Mouse (Mus musculus): ENCODE measurements around the gene Zc3hav1l.

Zc3hav1l gene

DNA sequence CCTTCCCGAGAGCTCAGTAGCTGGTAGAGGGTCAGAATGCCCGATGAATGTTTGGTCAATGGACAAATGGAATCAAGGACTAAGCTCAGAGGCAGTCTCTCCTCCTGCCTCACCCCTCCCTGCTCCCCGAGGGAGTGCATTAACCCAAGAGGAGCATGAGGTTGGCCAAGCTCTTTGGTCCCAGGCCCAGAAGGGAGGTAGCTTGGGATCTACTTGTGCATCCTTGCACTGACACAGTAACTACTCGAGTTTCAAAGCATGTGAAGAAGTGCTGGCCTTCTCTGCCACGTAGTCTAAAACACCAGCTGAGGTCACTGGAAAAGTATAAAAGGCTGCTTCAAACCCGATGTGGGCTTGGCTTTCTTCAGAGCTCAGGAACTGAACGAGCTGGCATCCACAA, 34.6 kb downstream of the Zc3hav1l start:
- no peak for DNase-seq (ENCODE audit: low spot score in 2 of 2)

DNA sequence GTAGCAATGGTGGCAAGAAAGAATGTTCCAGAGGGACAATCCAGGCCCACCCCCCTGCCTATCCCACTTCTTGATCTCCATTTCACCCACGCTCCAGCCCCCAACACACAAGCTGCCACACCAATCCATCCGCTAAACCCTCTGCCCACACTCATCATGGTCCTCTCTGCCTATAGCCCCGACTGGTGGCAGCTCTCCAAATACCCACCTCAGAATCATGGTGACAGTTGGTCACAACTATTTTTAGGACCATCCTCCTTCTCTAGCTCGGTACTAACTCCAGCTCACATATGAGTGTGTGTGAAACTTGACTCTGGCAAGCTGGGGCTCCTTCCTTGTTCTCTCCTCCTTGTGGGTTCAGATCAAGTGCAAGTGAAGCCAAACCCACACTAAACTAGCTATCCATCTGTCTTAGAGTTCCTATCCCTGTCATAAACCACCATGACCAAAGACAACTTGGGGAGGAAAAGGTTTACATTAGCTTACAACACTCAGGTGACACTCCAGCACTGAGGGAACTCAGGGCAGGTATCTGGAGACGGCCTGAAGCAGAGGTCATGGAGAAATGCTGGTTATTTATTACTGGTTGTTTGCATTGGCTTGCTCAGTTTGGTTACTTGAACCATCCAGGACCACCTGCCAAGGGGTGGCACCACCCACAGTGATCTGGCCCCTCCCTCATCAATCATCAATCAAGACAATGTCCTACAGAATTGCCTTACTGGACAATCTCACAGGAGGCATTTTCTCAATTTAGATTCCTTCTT, 35.5 kb downstream of the Zc3hav1l start:
- no peak for DNase-seq (ENCODE audit: low spot score in 2 of 2)

DNA sequence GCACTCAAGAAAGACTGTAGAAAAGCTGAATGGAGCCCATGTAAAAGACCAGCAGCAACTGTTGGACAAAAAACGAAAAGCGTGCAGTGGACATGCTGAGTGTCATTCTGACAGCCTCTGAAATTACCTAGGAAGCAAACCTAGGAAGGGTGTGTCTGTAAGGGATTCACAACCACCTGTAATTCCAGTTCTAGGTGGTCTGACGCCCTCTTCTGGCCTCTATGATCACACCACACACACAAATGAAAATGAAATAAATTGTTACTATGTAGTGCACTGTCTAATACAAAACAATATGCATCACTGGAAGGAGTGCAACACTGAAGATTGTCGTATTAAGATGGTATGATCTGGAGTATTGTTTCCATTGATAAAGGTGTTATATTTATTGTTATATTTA, 37.2 kb downstream of the Zc3hav1l start:
- DNase-seq (ENCODE audit: low spot score in 2 of 2): no peak

DNA sequence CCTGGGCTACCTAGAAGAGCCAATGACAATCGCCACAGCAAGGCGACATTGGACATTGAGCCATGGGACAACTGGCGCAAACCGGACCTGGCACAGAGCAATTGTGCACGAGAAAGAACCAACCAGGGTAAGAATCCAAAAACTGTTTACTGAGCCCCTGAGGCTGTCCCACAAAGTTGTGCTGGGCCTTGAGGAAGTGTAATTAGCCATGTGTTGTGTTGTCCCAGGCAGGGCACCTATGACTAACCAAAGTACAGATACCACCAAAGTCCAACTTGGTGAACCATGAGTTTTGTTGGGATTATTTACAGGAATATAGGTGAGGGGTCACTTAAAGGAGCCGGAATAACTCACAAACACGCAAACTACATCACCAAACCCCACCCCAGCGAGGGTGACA, 41.6 kb downstream of the Zc3hav1l start:
- DNase-seq (ENCODE audit: low spot score in 2 of 2): no peak

DNA sequence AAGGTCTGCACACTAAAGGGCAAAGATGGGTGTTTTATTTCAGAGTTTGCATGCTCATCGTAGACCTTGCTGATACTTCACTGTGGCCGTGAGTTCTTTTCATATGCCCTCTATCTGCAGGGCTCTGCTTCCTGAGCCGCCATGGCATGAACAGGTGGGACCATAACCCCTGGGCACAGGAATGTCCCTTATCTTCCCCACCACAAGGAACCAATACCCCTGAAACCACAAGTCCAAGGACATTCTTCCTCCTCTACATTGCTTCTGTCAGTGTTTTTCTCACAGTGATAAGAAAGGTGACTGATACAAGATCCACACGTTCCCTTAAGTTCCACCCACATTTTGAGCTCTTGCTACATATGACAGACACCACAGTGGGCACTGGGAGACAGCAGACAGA, 42.3 kb downstream of the Zc3hav1l start:
- DNase-seq (ENCODE audit: low spot score in 2 of 2): no peak

DNA sequence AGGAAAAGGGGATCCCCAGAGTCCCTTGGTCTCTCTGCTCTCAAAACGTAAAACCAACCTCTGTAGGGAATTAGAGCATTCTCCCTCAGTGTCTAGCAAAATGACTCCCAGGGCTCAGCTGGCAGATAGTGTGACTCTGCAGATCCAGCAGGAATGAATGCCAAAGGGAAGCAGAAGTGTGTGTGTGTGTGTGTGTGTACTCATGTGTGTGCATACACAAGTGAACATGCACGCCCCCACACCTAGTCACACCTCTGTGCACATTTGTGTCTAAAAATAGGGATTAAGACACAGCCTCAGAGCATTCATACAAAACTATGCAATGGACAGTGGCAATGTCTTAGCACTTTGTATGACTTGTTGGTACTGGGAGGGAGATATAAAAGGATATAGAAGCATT, 43.3 kb downstream of the Zc3hav1l start:
- no peak for DNase-seq (ENCODE audit: low spot score in 2 of 2)

DNA sequence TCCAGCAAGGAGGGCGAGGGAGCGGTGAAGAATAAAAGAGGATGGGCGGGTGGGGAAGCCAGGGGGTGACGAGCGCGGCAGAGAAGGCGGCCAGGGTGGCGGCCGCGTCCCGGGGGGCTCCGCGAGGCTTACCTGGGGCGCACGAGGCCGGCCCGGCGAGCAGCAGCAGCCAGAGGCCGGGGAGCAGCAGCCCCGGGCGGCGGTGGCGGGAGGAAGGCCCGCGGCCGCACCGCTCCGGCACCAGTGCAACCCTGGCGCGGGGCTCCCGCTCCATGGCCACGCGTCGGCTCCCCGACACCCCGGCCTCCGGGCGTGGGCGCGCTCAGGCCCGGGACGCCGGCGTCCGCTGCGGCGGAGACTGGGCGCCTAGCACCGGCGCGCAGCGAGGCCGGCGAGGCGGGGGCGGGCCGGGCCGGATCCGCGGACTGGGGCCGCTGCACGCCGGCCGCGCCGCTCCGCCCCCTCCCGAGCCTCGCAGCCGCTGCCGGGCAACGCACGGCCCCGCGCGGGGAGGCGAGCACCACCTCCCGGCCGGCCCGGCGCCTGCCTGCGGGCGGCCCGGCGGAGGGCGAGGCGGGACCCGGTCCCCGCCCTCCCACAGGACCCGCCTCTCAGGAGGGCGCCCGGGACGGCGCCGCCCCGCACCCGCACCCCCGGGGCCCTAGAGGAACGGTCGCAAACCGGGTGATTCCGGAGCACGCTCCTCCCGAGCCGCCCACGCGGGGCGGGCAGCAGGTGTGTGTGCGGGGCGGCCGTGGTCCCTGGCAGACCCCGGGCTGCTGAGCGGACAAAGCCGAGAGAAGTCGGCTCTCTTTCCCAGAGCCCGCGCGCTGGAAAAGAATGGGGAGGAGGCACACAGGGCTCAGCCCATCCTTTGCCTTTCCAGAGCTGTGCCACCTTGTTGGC, 45.1 kb downstream of the Zc3hav1l start, which contains the start of gene D630045J12Rik:
Gene D630045J12Rik, minus strand, starts transcription at position 274 of the 906 bp plus-strand sequence.
- DNase-seq (ENCODE audit: low spot score in 2 of 2): peak; percentile 71 to 72

DNA sequence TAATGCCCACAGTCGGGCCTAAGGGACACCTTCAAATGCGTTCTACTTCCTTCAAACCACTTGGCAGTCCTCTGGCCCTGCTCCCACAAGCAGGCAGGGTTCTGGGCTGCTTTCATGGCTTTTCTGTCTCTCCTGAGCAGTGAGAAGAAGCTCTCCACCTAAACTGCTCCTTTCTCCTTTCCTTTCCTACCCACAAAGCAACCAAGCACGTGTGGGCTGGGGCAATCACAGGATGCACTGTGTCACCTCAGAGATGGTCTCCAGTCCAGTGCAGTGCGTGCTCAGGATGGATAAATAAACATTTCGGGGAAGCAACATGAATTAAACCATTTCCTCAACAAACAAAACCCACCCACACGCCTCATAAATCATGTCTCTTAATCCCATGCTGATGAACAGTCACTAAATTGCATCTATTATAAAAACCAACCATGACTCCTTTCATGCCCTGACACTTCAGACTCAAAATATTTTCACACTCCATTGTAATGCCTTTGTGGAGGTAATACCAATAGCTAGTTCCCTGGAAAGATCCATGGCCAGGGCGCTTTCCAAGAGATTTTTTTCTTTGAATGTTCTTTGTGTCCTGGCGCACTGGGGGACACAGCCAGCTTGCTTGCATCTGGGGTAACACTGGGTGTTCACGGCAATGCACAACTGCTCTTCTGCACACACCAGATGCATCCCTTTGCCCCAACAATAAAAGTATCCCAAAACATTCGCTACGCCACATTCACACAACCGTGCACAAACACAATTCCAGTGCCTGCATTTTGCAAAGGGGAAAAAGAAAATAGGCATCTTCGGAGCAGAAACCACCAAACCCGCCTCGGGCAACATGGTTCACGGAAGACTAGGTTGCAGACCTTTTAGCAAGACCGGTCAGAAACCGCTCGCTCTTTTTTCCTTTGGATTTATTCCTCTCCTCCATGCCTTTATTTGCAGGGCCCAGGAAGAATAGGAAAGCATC, 46.0 kb downstream of the Zc3hav1l start:
- DNase-seq (ENCODE audit: low spot score in 2 of 2): no peak

DNA sequence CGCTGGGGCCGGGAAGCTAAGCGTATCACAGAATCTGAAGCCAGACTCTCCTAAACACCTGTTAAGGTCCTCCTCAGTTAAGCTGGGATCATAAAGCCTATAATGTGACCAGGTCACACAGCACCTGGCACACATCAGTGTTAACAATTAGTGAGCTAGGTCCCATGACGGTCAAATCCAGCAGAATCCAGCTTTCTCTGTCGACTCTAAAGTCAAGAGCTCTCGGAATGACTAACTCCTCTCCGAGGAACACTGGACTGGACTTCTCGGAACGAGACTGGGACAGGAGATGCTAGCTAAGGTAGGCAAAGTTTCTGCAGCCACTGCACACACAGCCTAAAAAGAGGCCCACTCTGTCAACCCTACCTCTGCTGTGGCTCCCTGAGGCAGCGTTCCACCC, 46.9 kb downstream of the Zc3hav1l start:
- DNase-seq (ENCODE audit: low spot score in 2 of 2): no peak

DNA sequence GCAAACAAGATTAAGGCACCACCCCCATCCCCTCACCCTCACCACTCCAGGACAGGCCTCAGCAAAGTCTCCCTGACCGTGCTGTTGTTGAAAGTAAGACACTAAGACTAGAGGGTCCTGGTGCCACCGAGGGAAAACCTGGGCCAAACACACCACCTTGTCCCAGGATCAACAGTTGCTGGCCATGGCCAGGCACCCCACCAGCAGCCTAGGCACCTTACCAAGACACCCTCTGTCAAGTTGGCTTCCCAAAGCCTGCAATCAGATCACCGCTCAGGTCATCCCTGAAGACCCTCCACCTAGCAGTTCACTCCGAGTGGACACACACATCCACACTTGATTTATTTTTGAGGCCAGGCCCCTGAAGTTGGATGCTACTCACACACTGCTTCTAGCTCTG, 47.6 kb downstream of the Zc3hav1l start:
- DNase-seq (ENCODE audit: low spot score in 2 of 2): no peak

DNA sequence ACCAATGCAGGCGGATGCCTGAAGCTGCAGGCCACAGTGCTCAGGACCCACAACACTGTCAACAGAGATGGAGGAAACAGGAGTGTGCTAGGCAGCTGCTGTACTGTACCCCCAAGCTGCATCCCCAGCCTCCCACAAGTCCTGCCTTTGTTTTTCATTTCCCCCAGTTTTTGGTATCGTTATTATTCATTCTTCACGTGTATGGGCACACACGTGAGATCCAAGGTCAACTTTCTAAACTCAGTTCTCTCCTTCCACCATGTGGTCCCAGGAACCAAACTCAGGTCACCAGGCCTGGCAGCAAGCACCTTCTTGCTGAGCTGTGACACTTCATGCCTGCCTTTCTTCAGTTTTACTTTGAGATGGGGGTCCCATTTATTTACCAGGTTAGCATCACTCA, 51.7 kb downstream of the Zc3hav1l start:
- no peak for DNase-seq (ENCODE audit: low spot score in 2 of 2)

DNA sequence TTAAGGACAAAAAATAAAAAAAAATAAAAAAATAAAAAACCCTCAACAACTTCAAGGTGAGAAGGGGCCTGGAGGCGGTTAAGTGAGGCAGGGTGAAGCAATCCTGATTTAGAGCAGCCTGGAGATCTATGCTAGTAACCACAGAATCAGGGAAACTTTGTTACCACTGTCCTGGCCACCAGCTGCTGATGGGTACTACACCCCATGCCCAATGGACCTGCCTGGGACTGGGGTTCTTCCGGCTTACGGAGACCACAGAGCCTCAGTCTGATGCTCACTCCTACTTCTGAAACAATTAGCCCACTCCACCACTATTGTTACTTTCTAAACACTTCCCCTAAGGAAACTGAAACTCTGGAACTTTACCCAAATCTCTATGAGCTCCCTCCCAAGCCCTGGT, 54.3 kb downstream of the Zc3hav1l start:
- no peak for DNase-seq (ENCODE audit: low spot score in 2 of 2)

DNA sequence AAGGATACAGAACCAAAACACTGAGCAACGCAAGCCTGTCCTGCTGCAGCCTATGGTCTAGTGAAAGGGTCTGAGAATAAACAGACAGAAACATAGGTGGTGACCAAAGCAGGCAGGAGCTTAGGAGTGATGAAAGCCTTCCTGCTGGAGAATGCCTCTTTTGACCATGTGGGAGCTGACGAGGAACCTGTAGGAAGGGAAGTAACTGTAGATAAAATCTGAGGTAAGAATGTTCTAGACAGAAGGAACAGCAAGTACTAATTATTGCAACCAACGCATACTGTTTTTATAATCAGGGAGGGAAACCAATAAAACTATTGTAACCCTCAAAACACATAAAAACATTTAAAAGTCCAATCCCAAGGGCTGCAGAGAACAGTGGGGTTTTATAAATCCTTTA, 54.9 kb downstream of the Zc3hav1l start:
- DNase-seq (ENCODE audit: low spot score in 2 of 2): no peak

DNA sequence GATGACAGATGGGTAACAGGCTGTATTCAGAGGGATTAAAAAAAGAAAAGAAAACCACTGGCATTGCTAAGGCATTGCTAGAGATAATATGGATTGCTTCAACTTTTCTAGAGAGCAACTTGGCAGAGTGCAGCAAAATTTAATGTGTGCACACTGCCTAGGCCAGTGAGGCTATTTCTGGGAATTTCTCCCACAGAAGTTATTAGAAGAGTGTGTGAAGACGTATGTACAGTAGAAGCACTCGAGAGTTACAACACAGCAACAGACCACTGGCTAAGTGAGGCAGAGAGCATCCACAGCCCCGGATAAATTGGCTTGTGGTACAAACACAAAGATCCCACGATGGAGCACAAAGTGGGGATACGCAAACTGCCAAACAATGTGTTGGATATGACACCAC, 56.2 kb downstream of the Zc3hav1l start:
- DNase-seq (ENCODE audit: low spot score in 2 of 2): no peak

DNA sequence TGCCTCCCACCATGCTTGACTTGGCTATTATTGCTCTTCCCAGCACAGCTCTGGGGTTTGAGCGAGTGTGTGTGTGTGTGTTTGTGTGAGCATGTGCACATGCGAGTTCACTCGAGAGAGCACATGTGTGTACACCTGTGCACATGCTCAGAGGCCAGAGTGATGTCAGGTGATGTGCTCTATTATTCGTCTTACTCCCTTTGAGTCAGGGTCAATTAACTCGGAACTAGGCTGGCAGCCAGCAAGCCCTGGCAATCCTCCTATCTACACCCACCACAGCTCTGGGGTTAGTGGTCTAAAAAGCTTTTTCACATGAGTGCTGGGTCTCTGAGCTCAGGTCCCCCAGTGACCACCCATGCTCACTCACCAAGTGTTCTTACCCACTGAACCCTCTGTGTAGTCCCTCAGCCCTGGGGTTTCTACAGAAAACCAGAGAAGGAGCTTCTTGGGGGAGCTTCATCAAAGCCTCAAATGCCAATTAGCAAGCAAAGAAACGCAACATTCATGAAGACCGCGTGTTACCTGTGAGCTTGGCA, 56.7 kb downstream of the Zc3hav1l start:
- no peak for DNase-seq (ENCODE audit: low spot score in 2 of 2)

DNA sequence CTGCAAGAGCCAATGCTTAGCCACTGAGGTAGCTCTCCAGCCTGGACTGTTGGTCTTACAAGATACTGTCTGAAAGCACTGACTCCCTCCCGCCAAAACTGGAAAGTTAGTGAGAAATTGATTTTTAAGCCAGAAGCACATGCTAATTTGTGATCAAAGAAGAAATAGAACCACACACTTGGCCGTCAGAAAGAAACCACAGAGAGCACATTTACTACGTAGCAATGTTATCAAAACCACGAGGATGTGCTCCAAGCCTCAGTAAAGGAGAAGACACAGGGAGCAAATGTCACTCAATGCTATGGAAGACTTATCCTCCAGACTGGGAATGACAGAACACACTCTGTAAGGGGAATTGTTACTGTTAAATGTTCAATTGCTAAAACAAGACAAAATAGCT, 57.6 kb downstream of the Zc3hav1l start:
- DNase-seq (ENCODE audit: low spot score in 2 of 2): no peak

DNA sequence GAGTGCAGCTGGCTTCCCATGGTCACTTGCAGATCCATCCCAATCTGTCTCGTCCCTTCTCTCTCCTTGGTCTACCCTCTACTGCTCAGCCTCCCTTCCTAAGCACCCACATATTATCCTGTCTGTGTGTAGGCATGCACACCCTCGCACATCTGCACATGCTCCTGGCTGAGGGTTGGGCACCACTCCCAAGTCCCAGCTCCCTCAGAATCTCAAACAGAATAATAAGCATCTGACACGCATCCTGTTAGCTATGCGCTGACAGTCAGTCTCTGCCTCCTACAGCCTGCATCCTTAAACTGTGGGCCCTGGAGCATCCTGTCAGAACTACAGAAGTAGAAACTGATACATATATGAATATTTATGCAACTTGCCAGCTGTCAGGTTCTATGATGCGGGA, 58.4 kb downstream of the Zc3hav1l start:
- no peak for DNase-seq (ENCODE audit: low spot score in 2 of 2)

DNA sequence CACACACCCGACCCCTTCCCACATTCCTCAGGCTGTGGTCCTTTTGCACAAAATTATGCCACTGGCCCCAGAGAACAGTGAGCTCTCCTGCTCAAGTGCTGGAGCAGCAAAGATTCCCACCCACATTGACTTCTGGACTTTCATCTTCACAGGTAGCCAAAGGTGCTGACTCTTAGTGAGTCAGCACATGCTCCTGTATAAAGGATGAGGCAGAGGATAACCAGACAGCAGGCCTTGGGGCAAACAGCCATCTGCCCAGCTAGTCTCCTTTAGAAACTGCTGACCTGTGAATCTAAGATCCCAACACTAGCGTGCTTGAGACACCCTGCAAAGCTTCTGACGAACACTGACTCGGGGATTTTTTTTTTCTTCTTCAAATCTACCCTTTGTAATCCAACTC, 60.7 kb downstream of the Zc3hav1l start:
- no peak for DNase-seq (ENCODE audit: low spot score in 2 of 2)

Data from heart, adult 9 months (tissue).